Mouse (Mus musculus): ENCODE measurements at regions not wholly inside any gene's neighbourhood (a gene's known extent, or its start where the extent isn't known, plus 50 kb on each side); places are given as distances from the start of the nearest gene placed in this dataset.

GRCm38 (mm10) chr2:59406976-59407375 is 77.5 kb upstream of the Dapl1 start:
- DNase-seq (ENCODE audit: extremely low read depth, low read depth, low spot score) = no peak
- TF ChIP-seq POLR2A (IDR thresholded peaks at IDR 0.05; ENCODE audit: extremely low read depth, insufficient read depth, low read length) = no peak
- no peak for TF ChIP-seq CTCF (IDR thresholded peaks at IDR 0.05; ENCODE audit: low read depth, low read length)
- Histone ChIP-seq H3K36me3 (ENCODE audit: control insufficient read depth, insufficient read depth, low read length) (no peaks in the 10 kb centered on the region), H3K79me2 (ENCODE audit: control insufficient read depth, insufficient read depth, low read length) (no peaks in the 10 kb centered on the region), H3K27me3 (ENCODE audit: control insufficient read depth, insufficient read depth, low read length) (no peaks in the 10 kb centered on the region), H3K4me1 (ENCODE audit: control insufficient read depth, insufficient read depth, low read length) (no peaks in the 10 kb centered on the region), H3K4me3 (ENCODE audit: insufficient read depth, low read depth, low read length) (no peak overlapping the region), H3K9ac (ENCODE audit: low read depth, low read length) (no peak overlapping the region), H3K27ac (replicated peaks; ENCODE audit: insufficient read depth, low read depth, low read length) (no peak overlapping the region)
- WGBS = 88% methylated on average over 3 of the region's 3 CpGs

GRCm38 (mm10) chr2:59407512-59407988 is 76.9 kb upstream of the Dapl1 start:
- no peaks in the 10 kb centered on the region for H3K27me3 ChIP-seq (ENCODE audit: control insufficient read depth, insufficient read depth, low read length)
- DNase-seq (ENCODE audit: extremely low read depth, low read depth, low spot score) = no peak
- WGBS = 81% methylated on average over 13 of the region's 13 CpGs
- no peaks in the 10 kb centered on the region for H3K79me2 ChIP-seq (ENCODE audit: control insufficient read depth, insufficient read depth, low read length)
- no peaks in the 10 kb centered on the region for H3K4me1 ChIP-seq (ENCODE audit: control insufficient read depth, insufficient read depth, low read length)
- TF ChIP-seq POLR2A (IDR thresholded peaks at IDR 0.05; ENCODE audit: extremely low read depth, insufficient read depth, low read length) (no peak), CTCF (IDR thresholded peaks at IDR 0.05; ENCODE audit: low read depth, low read length) (no peak)
- no peak overlapping the region for H3K4me3 ChIP-seq (ENCODE audit: insufficient read depth, low read depth, low read length)
- H3K9ac ChIP-seq (ENCODE audit: low read depth, low read length) = no peak overlapping the region
- no peaks in the 10 kb centered on the region for H3K36me3 ChIP-seq (ENCODE audit: control insufficient read depth, insufficient read depth, low read length)
- H3K27ac ChIP-seq (replicated peaks; ENCODE audit: insufficient read depth, low read depth, low read length) = no peak overlapping the region

GRCm38 (mm10) chr2:59408040-59408587 is 76.3 kb upstream of the Dapl1 start:
- no peak for DNase-seq (ENCODE audit: extremely low read depth, low read depth, low spot score)
- no peaks in the 10 kb centered on the region for H3K79me2 ChIP-seq (ENCODE audit: control insufficient read depth, insufficient read depth, low read length)
- H3K27ac ChIP-seq (replicated peaks; ENCODE audit: insufficient read depth, low read depth, low read length) = no peak overlapping the region

GRCm38 (mm10) chr2:59414612-59415011 is 69.8 kb upstream of the Dapl1 start:
- no peak overlapping the region for H3K27ac ChIP-seq (replicated peaks; ENCODE audit: insufficient read depth, low read depth, low read length)
- no peaks in the 10 kb centered on the region for H3K36me3 ChIP-seq (ENCODE audit: control insufficient read depth, insufficient read depth, low read length)
- no peaks in the 10 kb centered on the region for H3K79me2 ChIP-seq (ENCODE audit: control insufficient read depth, insufficient read depth, low read length)
- no peak overlapping the region for H3K9ac ChIP-seq (ENCODE audit: low read depth, low read length)
- H3K4me1 ChIP-seq (ENCODE audit: control insufficient read depth, insufficient read depth, low read length) = no peaks in the 10 kb centered on the region
- no peaks in the 10 kb centered on the region for H3K27me3 ChIP-seq (ENCODE audit: control insufficient read depth, insufficient read depth, low read length)
- TF ChIP-seq POLR2A (IDR thresholded peaks at IDR 0.05; ENCODE audit: extremely low read depth, insufficient read depth, low read length) (no peak), CTCF (IDR thresholded peaks at IDR 0.05; ENCODE audit: low read depth, low read length) (no peak)
- WGBS = 94% methylated on average over 9 of the region's 9 CpGs
- H3K4me3 ChIP-seq (ENCODE audit: insufficient read depth, low read depth, low read length) = no peak overlapping the region
- DNase-seq (ENCODE audit: extremely low read depth, low read depth, low spot score) = no peak

More at GRCm38 (mm10) chr2:59408040-59408587, 76.3 kb upstream of the Dapl1 start:
- H3K36me3 ChIP-seq (ENCODE audit: control insufficient read depth, insufficient read depth, low read length) = no peaks in the 10 kb centered on the region
- WGBS = 64% methylated on average over 10 of the region's 10 CpGs
- H3K27me3 ChIP-seq (ENCODE audit: control insufficient read depth, insufficient read depth, low read length) = no peaks in the 10 kb centered on the region
- H3K4me3 ChIP-seq (ENCODE audit: insufficient read depth, low read depth, low read length) = no peak overlapping the region
- TF ChIP-seq CTCF (IDR thresholded peaks at IDR 0.05; ENCODE audit: low read depth, low read length) = no peak
- TF ChIP-seq POLR2A (IDR thresholded peaks at IDR 0.05; ENCODE audit: extremely low read depth, insufficient read depth, low read length) = no peak
- no peak overlapping the region for H3K9ac ChIP-seq (ENCODE audit: low read depth, low read length)
- H3K4me1 ChIP-seq (ENCODE audit: control insufficient read depth, insufficient read depth, low read length) = no peaks in the 10 kb centered on the region

GRCm38 (mm10) chr2:59416491-59417195 is 67.8 kb upstream of the Dapl1 start:
- DNase-seq (ENCODE audit: extremely low read depth, low read depth, low spot score) = no peak
- WGBS = 78% methylated on average over 8 of the region's 8 CpGs
- TF ChIP-seq POLR2A (IDR thresholded peaks at IDR 0.05; ENCODE audit: extremely low read depth, insufficient read depth, low read length) (no peak), CTCF (IDR thresholded peaks at IDR 0.05; ENCODE audit: low read depth, low read length) (no peak)

GRCm38 (mm10) chr2:59417384-59417955 is 67.0 kb upstream of the Dapl1 start:
- no peaks in the 10 kb centered on the region for H3K36me3 ChIP-seq (ENCODE audit: control insufficient read depth, insufficient read depth, low read length)
- no peaks in the 10 kb centered on the region for H3K79me2 ChIP-seq (ENCODE audit: control insufficient read depth, insufficient read depth, low read length)
- H3K27ac ChIP-seq (replicated peaks; ENCODE audit: insufficient read depth, low read depth, low read length) = no peak overlapping the region
- 94% methylated on average over 11 of the region's 11 CpGs for WGBS
- no peak overlapping the region for H3K4me3 ChIP-seq (ENCODE audit: insufficient read depth, low read depth, low read length)
- no peaks in the 10 kb centered on the region for H3K4me1 ChIP-seq (ENCODE audit: control insufficient read depth, insufficient read depth, low read length)
- no peak for DNase-seq (ENCODE audit: extremely low read depth, low read depth, low spot score)
- TF ChIP-seq CTCF (IDR thresholded peaks at IDR 0.05; ENCODE audit: low read depth, low read length) (no peak), POLR2A (IDR thresholded peaks at IDR 0.05; ENCODE audit: extremely low read depth, insufficient read depth, low read length) (no peak)
- H3K27me3 ChIP-seq (ENCODE audit: control insufficient read depth, insufficient read depth, low read length) = no peaks in the 10 kb centered on the region
- no peak overlapping the region for H3K9ac ChIP-seq (ENCODE audit: low read depth, low read length)

More at GRCm38 (mm10) chr2:59416491-59417195, 67.8 kb upstream of the Dapl1 start:
- H3K4me1 ChIP-seq (ENCODE audit: control insufficient read depth, insufficient read depth, low read length) = no peaks in the 10 kb centered on the region
- H3K27me3 ChIP-seq (ENCODE audit: control insufficient read depth, insufficient read depth, low read length) = no peaks in the 10 kb centered on the region
- H3K36me3 ChIP-seq (ENCODE audit: control insufficient read depth, insufficient read depth, low read length) = no peaks in the 10 kb centered on the region
- H3K9ac ChIP-seq (ENCODE audit: low read depth, low read length) = no peak overlapping the region
- H3K79me2 ChIP-seq (ENCODE audit: control insufficient read depth, insufficient read depth, low read length) = no peaks in the 10 kb centered on the region
- no peak overlapping the region for H3K4me3 ChIP-seq (ENCODE audit: insufficient read depth, low read depth, low read length)
- H3K27ac ChIP-seq (replicated peaks; ENCODE audit: insufficient read depth, low read depth, low read length) = no peak overlapping the region

Measured in liver, adult 2 months (tissue).